Mouse (Mus musculus): Measurements from ENCODE around the gene Pth1r.

Gene Pth1r

GRCm38 (mm10) chr9:110750404-110751187, 3.7 kb upstream of the Pth1r start:
- no peak for DNase-seq (ENCODE audit: extremely low spot score, low spot score)

- no peak for DNase-seq (ENCODE audit: extremely low spot score, low spot score)
Observed at GRCm38 (mm10) chr9:110748451-110748850, 1.5 kb upstream of the Pth1r start.

- DNase-seq (ENCODE audit: extremely low spot score, low spot score) = peak; percentile 64
Observed at GRCm38 (mm10) chr9:110746238-110746637, 707 bp downstream of the Pth1r start.

GRCm38 (mm10) chr9:110745752-110746151, 1.2 kb downstream of the Pth1r start:
- DNase-seq (ENCODE audit: extremely low spot score, low spot score) = no peak

- peak; percentile 76 for DNase-seq (ENCODE audit: extremely low spot score, low spot score)
Observed at GRCm38 (mm10) chr9:110743456-110744323, 3.3 kb downstream of the Pth1r start.

- DNase-seq (ENCODE audit: extremely low spot score, low spot score) = peak; percentile 70
Observed at GRCm38 (mm10) chr9:110742951-110743455, 3.9 kb downstream of the Pth1r start.

- peak; percentile 82 for DNase-seq (ENCODE audit: extremely low spot score, low spot score)
Observed at GRCm38 (mm10) chr9:110742295-110742950, 4.5 kb downstream of the Pth1r start.

GRCm38 (mm10) chr9:110741711-110742294, 5.1 kb downstream of the Pth1r start, which contains the start of gene Myl3:
Gene Myl3, plus strand, starts transcription at chr9:110741861.
- DNase-seq (ENCODE audit: extremely low spot score, low spot score) = no peak

- DNase-seq (ENCODE audit: extremely low spot score, low spot score) = no peak
Observed at GRCm38 (mm10) chr9:110739961-110740360, 7.0 kb downstream of the Pth1r start.

GRCm38 (mm10) chr9:110738054-110738453, 8.9 kb downstream of the Pth1r start:
- DNase-seq (ENCODE audit: extremely low spot score, low spot score) = no peak

GRCm38 (mm10) chr9:110736362-110736761, 10.6 kb downstream of the Pth1r start:
- DNase-seq (ENCODE audit: extremely low spot score, low spot score) = no peak

- no peak for DNase-seq (ENCODE audit: extremely low spot score, low spot score)
Observed at GRCm38 (mm10) chr9:110734154-110734553, 12.8 kb downstream of the Pth1r start.

- DNase-seq (ENCODE audit: extremely low spot score, low spot score) = no peak
Observed at GRCm38 (mm10) chr9:110733102-110733501, 13.8 kb downstream of the Pth1r start.

- peak; percentile 85 for DNase-seq (ENCODE audit: extremely low spot score, low spot score)
Observed at GRCm38 (mm10) chr9:110732623-110733022, 14.3 kb downstream of the Pth1r start.

- no peak for DNase-seq (ENCODE audit: extremely low spot score, low spot score)
Observed at GRCm38 (mm10) chr9:110731859-110732258, 15.1 kb downstream of the Pth1r start.

GRCm38 (mm10) chr9:110729841-110730240, 17.1 kb downstream of the Pth1r start:
- DNase-seq (ENCODE audit: extremely low spot score, low spot score) = no peak

- no peak for DNase-seq (ENCODE audit: extremely low spot score, low spot score)
Observed at GRCm38 (mm10) chr9:110726867-110727266, 20.1 kb downstream of the Pth1r start.

GRCm38 (mm10) chr9:110725721-110726135, 21.2 kb downstream of the Pth1r start:
- DNase-seq (ENCODE audit: extremely low spot score, low spot score) = no peak

- DNase-seq (ENCODE audit: extremely low spot score, low spot score) = no peak
Observed at GRCm38 (mm10) chr9:110722060-110722459, 24.9 kb downstream of the Pth1r start.

GRCm38 (mm10) chr9:110719977-110720376, 27.0 kb downstream of the Pth1r start:
- DNase-seq (ENCODE audit: extremely low spot score, low spot score) = no peak

- DNase-seq (ENCODE audit: extremely low spot score, low spot score) = no peak
Observed at GRCm38 (mm10) chr9:110718810-110719209, 28.1 kb downstream of the Pth1r start.

Data from neural tube, embryonic 10.5 days (tissue).